Mouse (Mus musculus): ENCODE results near the gene Kcnd3. TPM values are rescaled to one million over a fixed set of nuclear protein-coding genes. Genes with fewer than 3 reads are reported as not detected.

Kcnd3 gene
- polyA plus RNA-seq, 1 experiment from 2014 or later = 0.57 TPM

DNA sequence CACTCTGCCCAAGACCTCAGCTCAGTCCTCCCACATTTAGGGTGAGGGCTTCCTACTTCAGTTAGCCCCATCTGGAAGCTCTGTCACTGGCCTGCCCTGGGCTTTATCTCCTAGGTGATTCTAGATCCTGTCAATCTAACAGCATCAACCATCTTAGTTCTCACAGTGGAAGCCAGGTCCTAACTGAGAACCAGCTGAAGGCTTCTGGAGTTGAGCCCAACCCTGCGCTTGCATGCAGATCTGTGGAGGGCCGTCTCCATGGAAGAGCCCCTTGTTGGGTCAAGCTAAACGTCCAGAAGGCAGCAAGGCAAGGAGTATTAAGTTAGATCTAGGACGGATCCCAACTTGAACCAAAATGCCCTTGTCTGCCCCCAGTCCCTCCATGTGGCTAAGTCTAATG lies 57.2 kb downstream of the Kcnd3 start:
- Histone ChIP-seq H3K9me3 (no peaks in the 10 kb centered on the region), H3K4me1 (peaks cover 13% of the 10 kb centered on the region; the same call in 1 of the 2 replicates), H3K27ac (replicated peaks) (no peak overlapping the region), H3K4me3 (no peak overlapping the region), H3K36me3 (replicated peaks) (no peaks in the 10 kb centered on the region), H3K27me3 (replicated peaks; ENCODE audit: low read depth, poor library complexity, severe bottlenecking) (no peaks in the 10 kb centered on the region)
- DNase-seq (ENCODE audit: low spot score) = no peak
- 79% methylated on average over 4 of the region's 4 CpGs for WGBS

DNA sequence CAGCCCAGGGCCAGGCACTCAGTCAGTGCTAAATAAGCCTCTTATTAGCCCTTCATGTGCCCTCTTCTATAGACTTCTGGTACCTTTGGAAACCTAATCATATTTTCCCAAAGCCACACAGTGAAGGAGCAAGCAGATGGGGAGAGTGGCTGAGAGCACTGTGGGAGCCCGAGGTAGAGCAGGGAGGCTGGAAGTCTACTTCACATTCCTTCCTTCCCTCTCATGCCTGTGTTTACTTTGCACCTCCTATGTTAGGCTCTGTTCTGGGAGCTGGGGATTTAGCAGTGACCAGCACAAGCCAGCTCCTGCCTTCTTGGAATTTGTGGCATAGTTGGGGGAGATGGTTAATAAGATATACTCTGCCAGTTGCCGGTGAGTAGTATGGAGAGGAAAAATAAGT lies 59.7 kb downstream of the Kcnd3 start:
- no peaks in the 10 kb centered on the region for H3K36me3 ChIP-seq (replicated peaks)

GRCm38 (mm10) chr3:105514215-105514614 lies 62.1 kb downstream of the Kcnd3 start:
- WGBS = 75% methylated on average over 3 of the region's 3 CpGs

More for the DNA sequence above, 59.7 kb downstream of the Kcnd3 start:
- DNase-seq (ENCODE audit: low spot score) = no peak
- H3K9me3 ChIP-seq = no peaks in the 10 kb centered on the region
- H3K4me3 ChIP-seq = no peak overlapping the region
- WGBS = 61% methylated on average over 2 of the region's 2 CpGs
- H3K4me1 ChIP-seq = 0 out of 2 replicates have a peak, but pooled peaks cover 5% of the 10 kb centered on the region
- no peak overlapping the region for H3K27ac ChIP-seq (replicated peaks)
- H3K27me3 ChIP-seq (replicated peaks; ENCODE audit: low read depth, poor library complexity, severe bottlenecking) = no peaks in the 10 kb centered on the region

GRCm38 (mm10) chr3:105515035-105515434 lies 62.9 kb downstream of the Kcnd3 start:
- H3K27me3 ChIP-seq (replicated peaks; ENCODE audit: low read depth, poor library complexity, severe bottlenecking) = no peaks in the 10 kb centered on the region
- H3K36me3 ChIP-seq (replicated peaks) = no peaks in the 10 kb centered on the region
- no peak overlapping the region for H3K4me3 ChIP-seq
- 0 out of 2 replicates have a peak, but pooled peaks cover 4% of the 10 kb centered on the region for H3K4me1 ChIP-seq
- H3K9me3 ChIP-seq = no peaks in the 10 kb centered on the region
- H3K27ac ChIP-seq (replicated peaks) = no peak overlapping the region
- no peak for DNase-seq (ENCODE audit: low spot score)

More at GRCm38 (mm10) chr3:105514215-105514614, 62.1 kb downstream of the Kcnd3 start:
- no peaks in the 10 kb centered on the region for H3K9me3 ChIP-seq
- no peak overlapping the region for H3K4me3 ChIP-seq
- H3K4me1 ChIP-seq = 0 out of 2 replicates have a peak, but pooled peaks cover 5% of the 10 kb centered on the region
- no peak for DNase-seq (ENCODE audit: low spot score)
- no peaks in the 10 kb centered on the region for H3K36me3 ChIP-seq (replicated peaks)
- no peak overlapping the region for H3K27ac ChIP-seq (replicated peaks)
- no peaks in the 10 kb centered on the region for H3K27me3 ChIP-seq (replicated peaks; ENCODE audit: low read depth, poor library complexity, severe bottlenecking)

DNA sequence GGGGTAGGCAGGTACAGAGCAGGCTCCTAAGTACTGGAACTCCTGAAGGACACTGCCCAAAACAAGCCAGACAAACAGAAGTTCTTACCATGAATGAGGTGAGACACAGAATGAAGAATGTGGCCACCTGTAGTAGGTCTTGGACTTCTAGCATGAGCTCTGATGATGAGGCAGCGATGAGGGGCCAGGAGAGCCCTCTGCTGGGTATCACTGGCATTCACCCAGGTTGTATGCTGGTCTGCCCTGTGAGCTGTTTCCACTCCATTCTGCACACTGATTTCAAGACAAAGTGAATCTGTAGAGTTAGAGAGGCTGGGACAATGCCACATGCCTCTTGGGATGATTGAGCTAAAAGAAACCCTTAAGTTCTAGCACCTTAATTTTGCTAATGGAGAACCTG lies 63.5 kb downstream of the Kcnd3 start:
- WGBS = 85% methylated on average over 1 of the region's 1 CpGs
- no peaks in the 10 kb centered on the region for H3K36me3 ChIP-seq (replicated peaks)
- H3K27me3 ChIP-seq (replicated peaks; ENCODE audit: low read depth, poor library complexity, severe bottlenecking) = no peaks in the 10 kb centered on the region
- no peak for DNase-seq (ENCODE audit: low spot score)
- no peaks in the 10 kb centered on the region for H3K9me3 ChIP-seq
- no peak overlapping the region for H3K4me3 ChIP-seq
- H3K4me1 ChIP-seq = no peaks in the 10 kb centered on the region
- no peak overlapping the region for H3K27ac ChIP-seq (replicated peaks)

DNA sequence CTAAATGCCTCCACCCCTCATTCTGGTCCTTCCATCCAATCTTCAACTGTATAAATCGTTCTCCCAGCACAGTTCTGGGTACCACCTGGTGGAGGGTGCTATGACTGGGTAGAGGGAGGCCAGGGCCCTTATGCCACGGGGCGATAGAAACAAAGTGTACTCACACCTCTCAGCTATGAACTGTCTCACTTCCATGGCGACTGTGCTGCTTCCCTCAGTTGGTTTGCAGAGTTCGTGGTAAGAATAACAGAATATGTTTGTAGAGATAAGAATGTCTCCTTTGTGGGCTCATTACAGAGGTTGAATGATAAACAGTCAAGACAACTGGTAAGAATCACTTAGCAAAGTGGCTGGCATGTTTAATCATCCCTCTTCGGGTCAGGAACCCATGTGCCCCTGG lies 68.3 kb downstream of the Kcnd3 start:
- WGBS = 86% methylated on average over 6 of the region's 6 CpGs
- Histone ChIP-seq H3K27me3 (replicated peaks; ENCODE audit: low read depth, poor library complexity, severe bottlenecking) (peaks cover 4% of the 10 kb centered on the region; the same call in 1 of the 2 replicates), H3K4me1 (no peaks in the 10 kb centered on the region), H3K27ac (replicated peaks) (no peak overlapping the region), H3K4me3 (no peak overlapping the region), H3K9me3 (no peaks in the 10 kb centered on the region), H3K36me3 (replicated peaks) (no peaks in the 10 kb centered on the region)
- no peak for DNase-seq (ENCODE audit: low spot score)

DNA sequence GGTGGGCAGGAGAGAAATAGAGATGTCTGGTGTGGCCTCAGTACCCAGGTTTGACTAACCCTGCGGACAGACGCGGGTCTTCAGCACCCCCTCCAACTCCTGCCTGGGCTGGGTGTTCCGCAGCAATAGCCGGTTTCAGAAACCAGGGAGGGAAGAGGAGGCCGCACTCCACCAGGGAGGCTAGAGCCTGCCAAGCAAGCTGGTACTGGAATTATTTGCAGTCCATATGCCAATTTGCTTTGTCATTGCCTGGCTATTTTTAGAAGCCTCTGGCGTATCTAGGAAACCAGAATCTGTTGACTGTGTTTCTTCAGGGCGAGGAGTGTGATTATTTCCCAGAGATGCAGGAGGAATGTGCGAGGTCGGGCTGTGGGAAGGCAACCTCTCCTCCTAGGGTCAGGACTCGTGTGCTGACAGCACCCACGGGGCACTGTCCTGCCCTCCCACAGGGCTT lies 69.1 kb downstream of the Kcnd3 start:
- H3K9me3 ChIP-seq = no peaks in the 10 kb centered on the region
- no peaks in the 10 kb centered on the region for H3K36me3 ChIP-seq (replicated peaks)
- H3K4me1 ChIP-seq = no peaks in the 10 kb centered on the region
- DNase-seq (ENCODE audit: low spot score) = no peak
- peaks cover 4% of the 10 kb centered on the region; the same call in 1 of the 2 replicates for H3K27me3 ChIP-seq (replicated peaks; ENCODE audit: low read depth, poor library complexity, severe bottlenecking)
- WGBS = 78% methylated on average over 12 of the region's 12 CpGs
- no peak overlapping the region for H3K27ac ChIP-seq (replicated peaks)
- no peak overlapping the region for H3K4me3 ChIP-seq

DNA sequence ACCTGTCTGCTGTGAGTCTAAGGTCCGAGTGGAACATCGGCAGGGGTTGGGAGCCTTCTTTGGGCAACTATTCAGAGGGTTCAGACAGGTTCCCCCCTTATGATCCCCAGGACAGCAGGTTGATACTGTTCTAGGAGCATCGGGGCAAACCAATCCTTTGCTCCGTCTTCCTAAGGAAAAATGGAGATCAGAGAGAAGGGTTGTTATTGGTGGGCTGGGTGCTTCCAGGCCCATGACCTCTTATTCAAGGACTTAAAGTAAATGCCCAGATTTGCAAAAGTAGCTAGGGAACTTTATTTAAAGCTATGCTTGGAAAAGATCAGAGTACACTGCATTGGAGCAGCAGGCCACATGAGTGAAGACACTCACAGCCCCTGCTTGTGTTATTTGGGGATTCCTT lies 69.5 kb downstream of the Kcnd3 start:
- H3K4me3 ChIP-seq = no peak overlapping the region
- no peak for DNase-seq (ENCODE audit: low spot score)
- 90% methylated on average over 4 of the region's 4 CpGs for WGBS
- H3K27me3 ChIP-seq (replicated peaks; ENCODE audit: low read depth, poor library complexity, severe bottlenecking) = peaks cover 4% of the 10 kb centered on the region; the same call in 1 of the 2 replicates
- no peaks in the 10 kb centered on the region for H3K4me1 ChIP-seq
- no peak overlapping the region for H3K27ac ChIP-seq (replicated peaks)
- no peaks in the 10 kb centered on the region for H3K9me3 ChIP-seq
- H3K36me3 ChIP-seq (replicated peaks) = no peaks in the 10 kb centered on the region

DNA sequence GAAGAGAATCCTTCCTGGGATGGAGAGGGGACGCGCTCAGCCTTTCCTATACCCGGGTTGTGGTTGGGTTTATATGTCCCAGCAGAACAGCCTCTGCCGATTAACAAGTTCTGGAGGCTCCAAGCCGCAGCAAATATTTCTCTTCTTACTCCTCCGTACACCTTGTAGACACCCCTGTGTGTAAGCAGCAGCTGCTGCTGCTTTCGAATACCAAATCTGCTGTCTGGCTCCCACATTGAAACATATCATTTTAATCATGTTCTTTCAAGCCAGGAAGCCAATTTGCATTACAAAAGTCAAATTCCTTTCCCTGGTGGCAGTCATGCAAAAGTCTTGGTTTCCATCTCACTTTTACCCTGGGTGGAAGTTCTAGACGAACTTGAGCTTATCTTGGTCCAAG lies 76.7 kb downstream of the Kcnd3 start:
- no peak for DNase-seq (ENCODE audit: low spot score)
- peaks cover 54% of the 10 kb centered on the region for H3K4me1 ChIP-seq
- H3K9me3 ChIP-seq = no peaks in the 10 kb centered on the region
- H3K27me3 ChIP-seq (replicated peaks; ENCODE audit: low read depth, poor library complexity, severe bottlenecking) = no peaks in the 10 kb centered on the region
- no peak overlapping the region for H3K4me3 ChIP-seq
- no peak overlapping the region for H3K27ac ChIP-seq (replicated peaks)
- WGBS = 72% methylated on average over 8 of the region's 8 CpGs
- H3K36me3 ChIP-seq (replicated peaks) = no peaks in the 10 kb centered on the region

DNA sequence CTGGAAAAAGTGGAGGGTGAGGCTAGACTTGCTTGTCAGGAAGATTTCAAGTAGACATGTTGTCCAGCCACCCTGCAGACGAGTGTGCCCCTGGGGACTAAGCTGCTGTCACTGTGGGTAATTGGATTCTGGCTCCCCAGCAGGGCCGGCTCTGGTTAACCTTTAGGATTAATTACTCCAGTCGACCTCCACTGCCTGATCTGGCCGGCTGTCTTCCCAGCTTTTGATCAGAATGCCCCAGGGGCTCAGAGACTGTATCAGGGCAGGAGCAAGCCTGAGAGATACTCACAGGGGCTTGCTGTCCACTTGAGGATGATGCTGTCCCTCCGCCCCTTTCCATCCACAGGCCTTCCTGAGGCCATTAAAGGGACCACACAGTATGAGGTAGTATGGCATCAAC lies 77.6 kb downstream of the Kcnd3 start:
- Histone ChIP-seq H3K36me3 (replicated peaks) (no peaks in the 10 kb centered on the region), H3K9me3 (no peaks in the 10 kb centered on the region), H3K4me3 (no peak overlapping the region), H3K4me1 (peaks cover 55% of the 10 kb centered on the region), H3K27ac (replicated peaks) (0 out of 2 replicates have a peak overlapping the region, but pooled peaks have one; percentile 40), H3K27me3 (replicated peaks; ENCODE audit: low read depth, poor library complexity, severe bottlenecking) (no peaks in the 10 kb centered on the region)
- 6% methylated on average over 5 of the region's 5 CpGs for WGBS
- peak; percentile 47 for DNase-seq (ENCODE audit: low spot score)

DNA sequence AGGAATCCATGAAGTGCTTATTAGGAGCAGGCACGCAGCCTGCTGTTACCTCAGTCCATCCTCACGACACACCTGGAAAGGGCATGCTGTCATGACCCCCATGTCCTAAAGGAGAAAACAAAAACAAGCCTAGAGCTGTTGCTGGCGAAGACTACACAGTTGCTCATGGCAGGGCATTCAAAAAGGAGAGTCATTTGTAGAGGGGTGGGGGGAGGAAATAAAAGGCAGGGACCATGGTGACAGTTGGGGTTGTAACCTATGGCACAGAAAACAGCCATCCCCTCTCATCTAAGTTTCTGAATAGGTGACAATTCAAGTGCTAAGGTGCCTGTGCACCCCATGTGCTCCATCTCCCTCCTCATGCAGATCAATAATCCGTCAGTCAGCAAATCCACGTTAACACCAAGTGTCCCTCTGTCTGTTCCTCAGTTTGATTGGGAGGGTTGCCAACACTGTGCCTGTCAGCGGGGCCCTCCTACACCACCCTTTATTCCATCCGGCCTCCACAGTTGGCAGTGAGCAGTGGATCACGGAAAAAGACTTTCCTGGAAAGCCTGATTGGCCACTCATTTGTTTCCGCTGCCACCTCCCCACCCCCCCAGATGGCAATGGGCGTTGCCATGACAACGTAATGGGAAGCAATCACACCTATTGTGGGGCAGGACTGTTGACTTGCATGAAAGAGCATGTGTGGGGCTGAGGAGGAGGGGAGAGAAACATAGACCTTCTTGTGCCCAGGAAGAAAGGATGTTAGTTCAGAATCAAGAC lies 78.4 kb downstream of the Kcnd3 start:
- Histone ChIP-seq H3K4me1 (peaks cover 55% of the 10 kb centered on the region), H3K27me3 (replicated peaks; ENCODE audit: low read depth, poor library complexity, severe bottlenecking) (no peaks in the 10 kb centered on the region), H3K36me3 (replicated peaks) (no peaks in the 10 kb centered on the region), H3K27ac (replicated peaks) (peak overlapping the region; percentile 65), H3K4me3 (peak overlapping the region; percentile 33), H3K9me3 (no peaks in the 10 kb centered on the region)
- WGBS = 19% methylated on average over 11 of the region's 11 CpGs
- DNase-seq (ENCODE audit: low spot score) = peak; percentile 80

GRCm38 (mm10) chr3:105538406-105538805 lies 86.3 kb downstream of the Kcnd3 start:
- WGBS = 64% methylated on average over 6 of the region's 6 CpGs

More at GRCm38 (mm10) chr3:105538406-105538805, 86.3 kb downstream of the Kcnd3 start:
- DNase-seq (ENCODE audit: low spot score) = no peak
- H3K4me1 ChIP-seq = peaks cover 22% of the 10 kb centered on the region
- H3K36me3 ChIP-seq (replicated peaks) = no peaks in the 10 kb centered on the region
- H3K4me3 ChIP-seq = no peak overlapping the region
- H3K27ac ChIP-seq (replicated peaks) = 0 out of 2 replicates have a peak overlapping the region, but pooled peaks have one; percentile 35
- no peaks in the 10 kb centered on the region for H3K9me3 ChIP-seq
- no peaks in the 10 kb centered on the region for H3K27me3 ChIP-seq (replicated peaks; ENCODE audit: low read depth, poor library complexity, severe bottlenecking)
